Mouse (Mus musculus) hindbrain, embryonic 12.5 days (tissue): ENCODE measurements around the gene Ikzf3. TPM values are rescaled to one million over a fixed set of nuclear protein-coding genes. Genes with fewer than 3 reads are reported as not detected.
A peak's percentile ranks its signal among the peaks of the same experiment; 100 is the strongest.

Source experiments
- ATAC-seq: fragments of 200-750 bp; cut with Nextera tagmentation; 2 replicates; pipeline ENCODE4 v1.8.0; 2017; ENCODE audit warnings: moderate TSS enrichment; ENCODE audit not compliant: low FRiP score
- H3K27ac ChIP-seq: fragments of 300-500 bp; sonication (generic); 2 replicates; pipeline ENCODE4 v1.5.1; 2016; ENCODE audit warnings: mild to moderate bottlenecking
- H3K27me3 ChIP-seq: fragments of 300-500 bp; sonication (generic); 2 replicates; pipeline ENCODE4 v1.6.1; 2016; ENCODE audit warnings: mild to moderate bottlenecking
- H3K36me3 ChIP-seq: fragments of 300-500 bp; sonication (generic); 2 replicates; pipeline ENCODE4 v1.6.1; 2016; ENCODE audit warnings: mild to moderate bottlenecking
- H3K4me1 ChIP-seq: fragments of 300-500 bp; sonication (generic); 2 replicates; pipeline ENCODE4 v1.6.1; 2016
- H3K4me2 ChIP-seq: fragments of 300-500 bp; sonication (generic); replicated peaks from 2 replicates; pipeline ENCODE4 v1.6.1; 2016; ENCODE audit warnings: mild to moderate bottlenecking
- H3K4me3 ChIP-seq: fragments of 300-500 bp; sonication (generic); 2 replicates; pipeline ENCODE4 v1.5.1; 2016; ENCODE audit warnings: mild to moderate bottlenecking
- H3K9ac ChIP-seq: fragments of 300-500 bp; sonication (generic); 2 replicates; pipeline ENCODE4 v1.6.1; 2016; ENCODE audit warnings: mild to moderate bottlenecking, moderate library complexity
- H3K9me3 ChIP-seq: fragments of 300-500 bp; sonication (generic); replicated peaks from 2 replicates; pipeline ENCODE4 v1.6.1; 2016; ENCODE audit warnings: mild to moderate bottlenecking
- WGBS: fragments of 180-500 bp; shearing (Covaris S2); methylation state at CpG from one replicate; pipeline ENCODE4 v1.1.7; 2016; 5-methylcytosine and 5-hydroxymethylcytosine counted together
- polyA plus RNA-seq: library from polyadenylated mRNA; unstranded; fragments of >200 nt; fragmentation: Nextera tagmentation; extraction: Ambion mirVana; gene quantifications from 2 replicates; pipeline ENCODE4 v1.2.1, GENCODE M21; 2016

The Ikzf3 gene
- polyA plus RNA-seq, 1 experiment from 2014 or later, result not detected

DNA sequence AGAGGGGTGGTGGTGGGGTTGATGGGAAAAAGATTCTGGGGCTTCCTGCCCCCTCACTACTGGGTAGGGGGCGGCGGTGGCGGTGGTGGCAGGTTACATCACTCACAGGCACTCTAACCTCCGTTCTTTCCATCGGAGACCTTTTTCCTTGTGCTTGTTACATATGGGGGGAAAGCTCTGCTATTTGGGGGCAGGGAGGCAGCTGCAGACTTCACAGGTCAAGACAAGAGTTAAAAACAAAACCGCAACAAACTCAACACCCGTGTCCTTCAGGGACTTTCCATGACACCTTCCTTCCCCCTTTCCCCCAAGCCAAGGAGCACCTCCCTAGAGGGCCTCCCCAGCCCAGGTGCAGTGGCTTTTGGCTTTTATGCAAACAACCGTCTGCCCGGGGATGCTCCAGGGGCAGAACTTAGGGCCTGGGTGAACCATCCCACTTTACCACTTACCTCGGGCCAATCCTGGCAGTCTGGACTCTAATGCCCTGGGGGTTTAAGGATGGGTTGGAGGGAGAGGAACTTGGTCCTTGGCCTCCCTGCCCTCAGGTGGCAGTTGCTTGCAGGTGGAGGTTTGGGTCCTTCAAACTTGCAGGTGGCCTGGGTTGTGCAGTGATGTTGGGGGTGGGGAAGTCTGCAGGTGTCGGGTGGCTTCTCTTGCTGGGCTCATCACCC lies 86.6 kb downstream of the Ikzf3 start:
- Histone ChIP-seq H3K4me1 (peaks cover 7% of the 10 kb centered on the region), H3K27me3 (peaks cover 44% of the 10 kb centered on the region), H3K27ac (no peak overlapping the region), H3K9ac (no peak overlapping the region), H3K9me3 (no peaks in the 10 kb centered on the region), H3K4me3 (no peak overlapping the region), H3K4me2 (no peak overlapping the region), H3K36me3 (no peaks in the 10 kb centered on the region)
- no peak for ATAC-seq
- 19% methylated on average over 11 of the region's 11 CpGs for WGBS

DNA sequence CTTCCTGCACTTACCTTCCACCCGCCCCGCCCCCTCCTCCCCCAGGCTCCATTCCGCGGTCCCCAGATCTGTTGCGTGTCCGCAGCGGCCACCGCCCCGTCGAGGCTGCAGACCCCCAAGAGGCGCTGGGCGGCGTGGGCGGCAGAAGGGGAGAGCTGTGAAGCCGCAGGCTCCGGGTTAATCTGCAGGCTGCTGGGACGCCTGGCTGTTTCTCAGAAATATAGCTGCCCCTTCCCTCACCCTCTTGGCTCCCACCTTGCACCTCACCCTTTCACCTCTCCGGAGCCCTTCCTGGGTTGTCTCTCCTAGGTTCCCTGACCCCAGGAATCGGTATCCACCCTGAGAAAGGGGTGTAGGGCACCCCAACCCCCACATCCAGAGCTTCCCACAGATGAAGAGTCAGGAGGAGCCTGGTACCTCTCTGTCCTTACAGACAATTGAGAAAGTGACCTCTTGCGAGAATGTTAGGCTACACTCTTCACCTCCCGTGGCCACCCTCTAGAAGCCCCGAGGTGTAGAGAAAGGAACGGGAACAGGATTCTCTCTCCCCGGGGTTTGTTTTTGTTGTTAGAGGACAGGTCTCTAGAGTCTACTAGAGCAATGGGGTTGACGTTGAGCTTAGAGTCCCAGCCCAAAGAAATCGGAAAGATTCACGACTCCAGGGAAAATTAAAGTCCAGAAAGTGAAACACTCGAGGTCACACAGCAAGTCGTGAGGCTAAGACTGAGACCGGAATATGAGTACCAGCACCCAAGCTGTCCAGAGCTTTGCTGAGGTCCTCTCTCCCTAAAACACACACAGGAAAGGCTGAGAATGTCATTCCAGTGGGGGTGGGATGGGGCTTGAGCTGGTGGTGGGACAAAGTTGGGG lies 87.5 kb downstream of the Ikzf3 start:
- Histone ChIP-seq H3K9ac (peak overlapping the region; percentile 63), H3K4me3 (peak overlapping the region; percentile 45), H3K4me2 (peak overlapping the region; percentile 63), H3K9me3 (no peaks in the 10 kb centered on the region), H3K36me3 (no peaks in the 10 kb centered on the region), H3K4me1 (peaks cover 7% of the 10 kb centered on the region), H3K27me3 (peaks cover 44% of the 10 kb centered on the region), H3K27ac (no peak overlapping the region)
- 0 out of 2 replicates have a peak, but pooled peaks have one; percentile 7 for ATAC-seq
- WGBS, result 3% methylated on average over 21 of the region's 30 CpGs

DNA sequence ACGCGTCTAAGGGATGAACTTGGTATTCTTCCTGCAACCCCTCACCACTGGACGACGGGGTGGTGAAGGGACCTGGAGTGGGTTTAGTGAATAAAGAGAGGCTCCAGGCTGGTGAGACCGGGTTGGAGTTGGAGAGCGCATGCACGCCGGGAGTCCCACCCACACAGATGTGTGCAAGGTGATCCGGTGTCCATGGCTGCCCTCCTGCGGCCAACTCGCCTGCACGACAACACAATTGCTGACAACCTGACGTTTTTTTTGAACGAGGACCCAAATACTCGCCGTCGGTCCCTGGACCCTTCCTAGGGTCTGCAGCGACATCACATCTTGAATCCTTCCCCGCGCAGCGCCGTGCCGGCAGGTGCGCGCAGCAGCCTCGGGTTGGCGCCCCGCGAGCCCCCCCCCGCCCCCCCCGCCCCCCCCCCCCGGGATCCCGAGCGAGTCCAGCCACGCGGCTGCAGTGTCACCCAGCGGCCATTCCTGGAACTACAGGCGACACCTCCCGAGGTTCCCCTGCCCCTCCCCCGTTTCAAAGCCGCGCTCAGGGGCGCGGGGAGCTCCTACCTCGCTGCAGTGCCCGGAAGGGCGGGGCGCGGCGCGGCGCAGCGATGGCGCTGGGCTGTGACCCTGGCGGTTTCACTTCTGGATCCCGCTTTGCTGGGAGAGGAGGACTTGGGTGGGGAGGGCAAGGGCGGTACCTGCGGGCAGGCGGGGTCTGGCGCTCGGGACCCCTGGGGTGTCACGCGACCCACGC lies 88.3 kb downstream of the Ikzf3 start:
- peaks cover 44% of the 10 kb centered on the region for H3K27me3 ChIP-seq
- H3K27ac ChIP-seq, result peak overlapping the region; percentile 35
- H3K36me3 ChIP-seq, result no peaks in the 10 kb centered on the region
- peaks cover 7% of the 10 kb centered on the region for H3K4me1 ChIP-seq
- peak overlapping the region; percentile 63 for H3K4me2 ChIP-seq
- no peaks in the 10 kb centered on the region for H3K9me3 ChIP-seq
- ATAC-seq, result peak; percentile 88
- H3K4me3 ChIP-seq, result peak overlapping the region; percentile 45
- 2% methylated on average over 63 of the region's 64 CpGs for WGBS
- H3K9ac ChIP-seq, result peak overlapping the region; percentile 63

DNA sequence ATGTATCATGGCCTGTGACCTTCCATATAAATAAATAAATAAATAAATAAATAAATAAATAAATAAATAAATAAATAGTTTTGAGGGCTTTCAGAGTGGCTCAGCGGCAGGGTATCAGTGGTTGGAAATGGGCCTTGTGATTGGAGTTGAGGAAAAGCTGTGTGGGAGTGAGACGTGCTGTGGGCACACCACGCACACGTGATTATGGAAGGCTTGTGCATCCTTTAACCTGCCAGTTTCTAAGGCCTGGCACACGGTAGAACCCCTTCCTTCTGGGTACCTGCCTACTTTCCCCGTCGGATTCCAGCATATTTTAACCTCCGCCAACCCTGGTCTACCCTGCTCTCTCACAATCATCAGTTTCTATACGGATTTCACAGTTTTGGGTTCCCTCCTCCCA lies 88.9 kb downstream of the Ikzf3 start:
- Histone ChIP-seq H3K27ac (peak overlapping the region; percentile 35; the same call in 1 of the 2 replicates), H3K36me3 (no peaks in the 10 kb centered on the region)
- WGBS, result 24% methylated on average over 9 of the region's 9 CpGs

DNA sequence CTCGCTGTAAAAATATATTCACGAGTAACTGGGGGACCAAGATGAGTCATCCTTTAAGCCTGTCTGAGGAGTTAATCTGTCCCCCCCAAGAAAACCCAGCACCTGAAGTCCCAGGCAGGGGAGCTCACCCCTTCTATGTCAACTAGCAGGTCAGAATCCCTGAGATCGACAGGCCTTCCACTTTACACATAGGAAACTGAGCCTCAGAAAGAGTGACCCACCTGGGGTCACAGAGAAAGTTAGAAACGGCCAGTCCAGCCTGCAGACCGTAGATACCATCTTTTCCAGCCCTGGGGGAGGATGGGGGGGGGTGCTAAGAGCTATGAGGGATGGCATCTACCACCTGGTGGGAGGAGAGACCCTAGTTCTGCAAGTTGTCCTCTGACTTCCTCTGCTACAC lies 89.3 kb downstream of the Ikzf3 start:
- H3K4me2 ChIP-seq, result no peak overlapping the region
- no peak for ATAC-seq
- H3K27me3 ChIP-seq, result peaks cover 41% of the 10 kb centered on the region
- peaks cover 7% of the 10 kb centered on the region for H3K4me1 ChIP-seq
- no peak overlapping the region for H3K9ac ChIP-seq
- H3K4me3 ChIP-seq, result no peak overlapping the region
- WGBS, result 81% methylated on average over 5 of the region's 5 CpGs
- H3K9me3 ChIP-seq, result no peaks in the 10 kb centered on the region
- H3K36me3 ChIP-seq, result no peaks in the 10 kb centered on the region
- H3K27ac ChIP-seq, result no peak overlapping the region

More for the DNA sequence above, 88.9 kb downstream of the Ikzf3 start:
- Histone ChIP-seq H3K9ac (peak overlapping the region; percentile 63), H3K9me3 (no peaks in the 10 kb centered on the region), H3K4me1 (peaks cover 7% of the 10 kb centered on the region), H3K4me3 (peak overlapping the region; percentile 45), H3K4me2 (peak overlapping the region; percentile 63), H3K27me3 (peaks cover 44% of the 10 kb centered on the region)
- 0 out of 2 replicates have a peak, but pooled peaks have one; percentile 23 for ATAC-seq

DNA sequence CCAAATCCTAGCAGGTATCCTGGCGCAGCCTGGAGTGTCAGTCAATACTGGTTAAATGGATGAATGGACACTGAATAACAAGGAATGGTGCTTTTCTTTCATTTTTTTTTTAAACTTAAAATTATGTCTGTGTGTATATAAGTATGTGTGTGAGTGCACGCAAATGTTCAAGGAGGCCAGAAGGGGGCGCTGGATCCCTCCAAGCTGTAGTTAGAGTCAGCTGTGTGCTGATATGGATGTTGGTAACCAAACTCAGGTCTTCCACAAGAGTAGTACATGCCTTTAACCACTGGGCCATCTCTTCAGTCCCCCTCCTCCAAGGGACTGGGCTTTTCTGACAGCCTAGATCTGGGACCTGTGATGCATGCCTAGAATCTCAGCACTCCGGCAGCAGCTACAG lies 90.3 kb downstream of the Ikzf3 start:
- no peak overlapping the region for H3K4me3 ChIP-seq
- no peak for ATAC-seq
- no peaks in the 10 kb centered on the region for H3K36me3 ChIP-seq
- H3K4me1 ChIP-seq, result peaks cover 7% of the 10 kb centered on the region
- no peaks in the 10 kb centered on the region for H3K9me3 ChIP-seq
- H3K27me3 ChIP-seq, result peaks cover 32% of the 10 kb centered on the region
- no peak overlapping the region for H3K9ac ChIP-seq
- WGBS, result 85% methylated on average over 4 of the region's 4 CpGs
- H3K4me2 ChIP-seq, result no peak overlapping the region
- no peak overlapping the region for H3K27ac ChIP-seq

DNA sequence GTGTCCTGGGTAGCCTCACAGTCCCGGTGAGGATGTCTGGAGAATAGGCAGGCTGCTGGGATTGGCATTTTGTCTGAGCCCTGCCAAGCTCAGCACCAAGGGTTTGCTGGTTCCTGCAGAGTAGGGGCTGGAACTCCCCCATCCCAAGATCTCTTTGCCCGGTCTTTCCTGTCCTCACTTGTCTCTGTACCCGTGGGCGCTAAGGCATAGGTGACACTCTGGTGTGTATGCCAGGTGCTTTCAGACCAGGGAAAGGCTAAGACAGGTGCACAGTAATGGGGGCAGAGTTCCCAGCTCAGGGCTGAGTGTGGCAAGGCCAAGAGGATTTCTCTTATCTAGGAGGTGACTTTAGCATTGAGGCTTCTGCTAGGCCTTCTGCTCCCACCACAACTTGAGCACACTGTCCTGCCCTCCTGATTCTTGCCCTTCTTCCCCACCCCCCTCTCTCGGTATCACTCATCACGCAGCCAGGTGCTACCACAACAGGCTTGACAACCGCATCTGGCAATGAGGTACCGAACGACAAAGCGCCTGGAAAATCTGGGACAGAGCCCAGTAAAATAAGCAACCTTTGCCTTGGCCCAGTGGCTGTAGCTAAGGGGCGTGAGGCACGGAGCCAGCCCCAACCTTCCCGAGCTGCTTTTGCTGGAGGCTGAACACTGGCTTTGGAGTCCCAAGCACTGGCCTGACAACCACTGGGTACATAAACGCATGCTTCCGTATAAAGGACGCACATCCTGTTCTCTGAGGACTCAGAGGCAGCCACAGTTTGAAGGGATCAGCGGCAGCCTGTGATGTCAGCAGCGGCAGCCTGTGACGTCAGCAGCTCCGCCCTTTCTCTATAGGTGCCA lies 95.7 kb downstream of the Ikzf3 start:
- Histone ChIP-seq H3K4me2 (no peak overlapping the region), H3K4me1 (peaks cover 14% of the 10 kb centered on the region), H3K27ac (no peak overlapping the region), H3K4me3 (no peak overlapping the region), H3K27me3 (peaks cover 44% of the 10 kb centered on the region), H3K9me3 (no peaks in the 10 kb centered on the region), H3K9ac (no peak overlapping the region), H3K36me3 (no peaks in the 10 kb centered on the region)
- 82% methylated on average over 20 of the region's 20 CpGs for WGBS
- ATAC-seq, result no peak

DNA sequence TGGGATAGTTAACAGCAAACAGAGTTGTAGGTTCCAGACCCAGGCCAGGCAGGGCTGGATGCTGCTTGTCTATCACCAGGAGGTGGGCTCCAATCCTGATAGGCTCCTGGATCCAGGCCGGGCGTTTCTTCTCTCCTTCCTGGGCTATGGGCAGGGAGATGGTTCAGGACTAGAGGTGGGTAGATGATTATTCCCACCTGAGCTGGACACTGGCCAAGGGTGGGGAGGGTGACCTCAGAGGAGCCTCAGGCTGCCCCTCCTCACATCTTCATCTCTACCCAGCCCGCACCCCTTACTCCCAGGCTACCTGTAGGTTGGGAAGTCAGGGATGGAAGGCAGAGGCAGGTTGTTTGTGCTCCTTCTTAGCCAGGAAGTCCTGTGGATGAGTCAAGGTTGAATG lies 96.4 kb downstream of the Ikzf3 start:
- Histone ChIP-seq H3K9ac (no peak overlapping the region), H3K4me1 (peaks cover 14% of the 10 kb centered on the region), H3K27me3 (peaks cover 46% of the 10 kb centered on the region), H3K4me2 (no peak overlapping the region), H3K4me3 (no peak overlapping the region), H3K36me3 (no peaks in the 10 kb centered on the region), H3K27ac (no peak overlapping the region), H3K9me3 (no peaks in the 10 kb centered on the region)
- no peak for ATAC-seq
- 82% methylated on average over 3 of the region's 3 CpGs for WGBS

DNA sequence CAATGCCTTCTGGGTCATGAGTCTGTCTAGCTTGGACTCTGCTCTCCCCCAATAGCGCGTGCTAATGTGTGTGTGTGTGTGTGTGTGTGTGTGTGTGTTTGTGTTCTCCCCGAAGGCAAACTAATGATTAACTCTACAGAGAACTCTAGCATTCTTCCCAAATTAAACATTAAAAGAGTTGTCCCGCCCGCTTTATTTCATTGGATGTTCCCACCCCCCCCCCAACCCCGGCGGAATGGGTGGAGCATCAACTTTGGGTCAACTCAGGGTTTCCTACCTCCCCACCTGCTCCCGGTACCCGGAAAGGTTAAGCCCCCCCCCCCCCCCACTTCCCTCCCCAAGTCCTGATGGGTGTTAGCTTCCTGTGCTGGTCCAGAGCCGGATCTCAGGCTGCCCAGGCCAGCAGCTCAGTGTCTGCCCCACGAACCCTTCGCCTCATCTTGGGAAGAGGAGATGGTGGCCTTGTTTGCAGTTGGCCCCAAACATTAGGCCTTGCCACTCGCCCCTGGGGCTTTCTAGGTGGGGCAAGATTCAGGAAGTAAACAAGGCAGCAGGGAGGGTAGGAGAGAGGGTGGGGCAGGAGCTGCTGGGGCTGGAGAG lies 97.5 kb downstream of the Ikzf3 start:
- Histone ChIP-seq H3K9ac (no peak overlapping the region), H3K4me1 (peaks cover 14% of the 10 kb centered on the region), H3K9me3 (no peaks in the 10 kb centered on the region), H3K27ac (no peak overlapping the region), H3K27me3 (peaks cover 46% of the 10 kb centered on the region), H3K36me3 (no peaks in the 10 kb centered on the region), H3K4me2 (no peak overlapping the region), H3K4me3 (no peak overlapping the region)
- ATAC-seq, result no peak
- 36% methylated on average over 13 of the region's 13 CpGs for WGBS

DNA sequence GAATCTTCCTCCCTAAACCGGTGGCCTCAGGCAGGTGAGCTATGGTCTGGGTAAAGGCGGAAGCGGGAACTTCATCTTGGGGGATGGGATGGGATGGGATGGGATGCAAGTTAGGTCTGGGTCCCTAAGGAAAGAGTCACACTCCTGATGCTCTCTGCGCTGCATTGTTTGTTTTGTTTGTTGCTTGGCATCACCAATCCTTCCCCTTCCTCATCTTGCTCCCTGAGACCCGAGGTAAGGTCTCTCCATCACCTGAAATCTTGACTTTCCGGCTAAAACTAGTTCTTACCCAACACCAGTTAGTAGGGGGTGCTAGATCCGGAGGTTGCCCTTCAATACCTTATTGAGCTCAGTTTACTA lies 98.4 kb downstream of the Ikzf3 start:
- H3K9me3 ChIP-seq, result no peaks in the 10 kb centered on the region
- peak overlapping the region; percentile 32 for H3K4me2 ChIP-seq
- WGBS, result 7% methylated on average over 7 of the region's 7 CpGs
- peak overlapping the region; percentile 17 for H3K4me3 ChIP-seq
- H3K27me3 ChIP-seq, result peaks cover 46% of the 10 kb centered on the region
- ATAC-seq, result no peak
- peaks cover 14% of the 10 kb centered on the region for H3K4me1 ChIP-seq
- H3K27ac ChIP-seq, result no peak overlapping the region
- 0 out of 2 replicates have a peak overlapping the region, but pooled peaks have one; percentile 8 for H3K9ac ChIP-seq
- H3K36me3 ChIP-seq, result no peaks in the 10 kb centered on the region
